Mouse (Mus musculus): Measurements from ENCODE around the gene Crxos.

- TF ChIP-seq POLR2A (IDR thresholded peaks at IDR 0.05; ENCODE audit: control insufficient read depth, extremely low read depth, insufficient read depth, low read length, poor library complexity) (no peak), CTCF (IDR thresholded peaks at IDR 0.05; ENCODE audit: borderline replicate concordance, control insufficient read depth, extremely low read depth, insufficient read depth, low read length, poor library complexity) (no peak)
Measured at GRCm38 (mm10) chr7:15905861-15906260, 23.4 kb downstream of the Crxos start.
